9 mouse cellular contexts compared by ENCODE assay signal in the genomic region with DNA sequence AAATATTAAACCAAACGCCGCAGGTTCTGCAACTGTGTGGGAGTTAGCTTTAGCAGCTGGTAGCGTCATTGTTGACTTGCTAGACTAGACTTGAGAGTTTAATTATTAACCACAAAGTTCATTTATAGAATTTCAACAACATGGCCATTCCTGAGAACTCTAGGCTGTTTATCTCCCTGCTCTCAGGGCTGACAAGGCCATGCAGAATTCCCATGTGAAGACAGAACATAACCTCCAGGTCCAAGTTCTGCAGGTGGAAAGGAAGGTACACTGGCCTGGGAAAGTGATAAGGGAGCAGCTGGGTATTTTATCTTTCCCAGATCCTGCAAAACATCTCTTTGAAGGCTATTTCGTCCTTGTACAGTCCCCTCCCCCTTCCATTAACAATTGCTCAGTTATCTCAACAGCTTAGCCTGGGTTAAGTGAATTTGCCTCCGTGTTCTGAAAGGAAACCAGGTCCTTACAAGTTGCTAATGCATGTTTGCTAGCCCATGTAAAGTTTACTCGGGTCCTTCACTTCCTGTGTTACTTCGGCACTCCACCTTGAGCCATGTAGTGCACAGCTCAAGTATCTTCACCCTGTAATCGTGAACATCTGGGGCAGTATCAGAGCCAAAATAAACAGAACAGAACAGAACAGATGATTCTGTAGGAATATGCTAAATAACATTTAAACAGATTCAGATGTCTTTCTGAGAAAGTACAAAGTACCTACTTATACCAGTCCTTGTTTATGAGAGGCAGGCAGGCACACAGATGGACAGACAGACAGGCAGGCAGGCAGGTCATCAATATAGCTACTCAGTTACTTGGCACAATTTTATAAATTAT.
A peak's percentile ranks its signal among the peaks of the same experiment; 100 is the strongest.
DNase-seq lines count a peak whose midpoint lies in the region; ATAC-seq and TF ChIP-seq lines count a peak whose summit lies in the region.
"Had no signal": no experiment of that assay in that cellular context is flagged by ENCODE, and none has a peak within 500 bp of the region (broad histone marks: within the 10 kb centered on the region; RNA-seq: fewer than 3 reads in every experiment).

No protein-coding gene starts in this region.

- ATAC-seq in forebrain, embryonic 13.5 days: peak; percentile 76; the same call in 1 of the 2 replicates
- ATAC-seq in midbrain, postnatal 0 days (ENCODE audit: low FRiP score): no peak
- ATAC-seq: inflammation-experienced regulatory T-cells, adult 6 months had no signal

- H3K36me3 ChIP-seq in forebrain, embryonic 13.5 days (ENCODE audit: poor library complexity, severe bottlenecking): no peaks in the 10 kb centered on the region
- no peaks in the 10 kb centered on the region for H3K36me3 ChIP-seq in forebrain, embryonic 10.5 days (replicated peaks)
- no peaks in the 10 kb centered on the region for H3K36me3 ChIP-seq in midbrain, postnatal 0 days (ENCODE audit: insufficient read depth, low read length)

- no peak for TF ChIP-seq CTCF in midbrain, postnatal 0 days (IDR thresholded peaks at IDR 0.05)
- TF ChIP-seq CTCF in cerebellum, adult 2 months (IDR thresholded peaks at IDR 0.05; ENCODE audit: borderline replicate concordance, insufficient read depth, low read depth, low read length): no peak

- H3K27ac ChIP-seq in forebrain, embryonic 13.5 days: no peak overlapping the region
- H3K27ac ChIP-seq in forebrain, embryonic 10.5 days: no peak overlapping the region
- H3K27ac ChIP-seq in midbrain, postnatal 0 days (ENCODE audit: low read depth, low read length): no peak overlapping the region
- no peak overlapping the region for H3K27ac ChIP-seq in cerebellum, adult 2 months (ENCODE audit: insufficient read depth, low read length)

- no peak for DNase-seq in forebrain, embryonic 10.5 days (ENCODE audit: extremely low spot score, low spot score)
- DNase-seq in testis, postnatal 14 days (ENCODE audit: low spot score): peak; percentile 3
- no peak for DNase-seq in testis, postnatal 10 days (ENCODE audit: low spot score)
- DNase-seq in layer of hippocampus, adult 8-10 months (ENCODE audit: low spot score in 2 of 2): peak; percentile 28 to 46
- peak; percentile 65 for DNase-seq in yolk sac, embryonic 10.5 days (ENCODE audit: low spot score)
- no peak for DNase-seq in midbrain, postnatal 0 days (ENCODE audit: low spot score)
- DNase-seq in cerebellum, adult 2 months: no peak

- H3K9ac ChIP-seq in forebrain, embryonic 13.5 days: no peak overlapping the region
- no peak overlapping the region for H3K9ac ChIP-seq in midbrain, postnatal 0 days (replicated peaks; ENCODE audit: low read length, poor library complexity, severe bottlenecking)

- H3K4me1 ChIP-seq in forebrain, embryonic 13.5 days: no peaks in the 10 kb centered on the region
- no peaks in the 10 kb centered on the region for H3K4me1 ChIP-seq in forebrain, embryonic 10.5 days
- H3K4me1 ChIP-seq in midbrain, postnatal 0 days (ENCODE audit: insufficient read depth, low read length): no peaks in the 10 kb centered on the region
- no peaks in the 10 kb centered on the region for H3K4me1 ChIP-seq in cerebellum, adult 2 months (ENCODE audit: control insufficient read depth, insufficient read depth, low read length)

- no peaks in the 10 kb centered on the region for H3K27me3 ChIP-seq in forebrain, embryonic 13.5 days
- H3K27me3 ChIP-seq in forebrain, embryonic 10.5 days (ENCODE audit: poor library complexity, severe bottlenecking): no peaks in the 10 kb centered on the region
- no peaks in the 10 kb centered on the region for H3K27me3 ChIP-seq in midbrain, postnatal 0 days (ENCODE audit: insufficient read depth, low read length)
- no peaks in the 10 kb centered on the region for H3K27me3 ChIP-seq in cerebellum, adult 2 months (ENCODE audit: control insufficient read depth, insufficient read depth, low read length)

- H3K4me3 ChIP-seq in forebrain, embryonic 13.5 days: no peak overlapping the region
- H3K4me3 ChIP-seq in forebrain, embryonic 10.5 days: no peak overlapping the region
- H3K4me3 ChIP-seq in midbrain, postnatal 0 days (ENCODE audit: low read depth, low read length): no peak overlapping the region
- no peak overlapping the region for H3K4me3 ChIP-seq in cerebellum, adult 2 months (replicated peaks; ENCODE audit: insufficient read depth, low read depth, low read length)

- no peaks in the 10 kb centered on the region for H3K9me3 ChIP-seq in forebrain, embryonic 13.5 days (replicated peaks)
- H3K9me3 ChIP-seq in forebrain, embryonic 10.5 days: no peaks in the 10 kb centered on the region
- H3K9me3 ChIP-seq in midbrain, postnatal 0 days (ENCODE audit: low read length): no peaks in the 10 kb centered on the region

- H3K4me2 ChIP-seq in forebrain, embryonic 13.5 days: no peak overlapping the region
- no peak overlapping the region for H3K4me2 ChIP-seq in midbrain, postnatal 0 days (ENCODE audit: low read depth, low read length, poor library complexity, severe bottlenecking)

- TF ChIP-seq POLR2A in cerebellum, adult 2 months (IDR thresholded peaks at IDR 0.05; ENCODE audit: borderline replicate concordance, insufficient read depth, low read length): no peak

- 75% methylated on average over 8 of the region's 8 CpGs for WGBS in forebrain, embryonic 13.5 days
- 71% methylated on average over 8 of the region's 8 CpGs for WGBS in forebrain, embryonic 10.5 days
- WGBS in midbrain, postnatal 0 days: 79% methylated on average over 8 of the region's 8 CpGs
- WGBS in cerebellum, adult 2 months: 79% methylated on average over 8 of the region's 8 CpGs

Comparison
In these comparisons a context has a peak if more than half of its experiments do, and no peak if none do; other contexts are left out.
1. DNase-seq: peak in testis, postnatal 14 days (single experiment), layer of hippocampus, adult 8-10 months (2 of 2) and yolk sac, embryonic 10.5 days (single experiment); none in forebrain, embryonic 10.5 days (single experiment), testis, postnatal 10 days (single experiment), midbrain, postnatal 0 days (single experiment) and cerebellum, adult 2 months (0 of 2).